Mouse (Mus musculus) urinary bladder, postnatal 14 days (tissue): ENCODE results near the gene Gm8257.
"Not testable (repeated sequence)": the region's sequence is repeated elsewhere in the genome, so short reads cannot be mapped to it uniquely, and the experiment has no call there.

ENCODE experiments used
- DNase-seq: peaks from one replicate; pipeline ENCODE4 v3.0.0; 2021; ENCODE audit warnings: low spot score

The Gm8257 gene

GRCm38 (mm10) chr14:44706356-44706755, at the start of gene Gm8257:
Gene Gm8257 (minus strand): TSS chr14:44706456.
- not testable (repeated sequence) for DNase-seq

- no peak for DNase-seq
These were observed 44.0 kb upstream of the Gm8257 start, which contains the start of gene Gm8267 for GRCm38 (mm10) chr14:44750240-44750639. Gene Gm8267 (minus strand): TSS chr14:44750340.

- DNase-seq, result not testable (repeated sequence)
These were observed 36.5 kb upstream of the Gm8257 start for GRCm38 (mm10) chr14:44742789-44743188.

- not testable (repeated sequence) for DNase-seq
These were observed 24.5 kb upstream of the Gm8257 start for GRCm38 (mm10) chr14:44730711-44731110.

- DNase-seq, result not testable (repeated sequence)
These were observed 78.5 kb downstream of the Gm8257 start, which contains the start of gene Gm5624 for GRCm38 (mm10) chr14:44627737-44628136. Gene Gm5624 (minus strand): TSS chr14:44627938.
